Mouse (Mus musculus) MEL (cell line): ENCODE measurements around the gene Minos1.

Source experiments
- CTCF ChIP-seq, 3 experiments: IDR thresholded peaks in 2 of 3; conservative IDR thresholded peaks in 1 of 3; 2 replicates each; pipeline ENCODE4 v1.5.1; 2011 to 2012; ENCODE audit warnings: low read length in 3 of 3, low read depth in 2 of 3, mild to moderate bottlenecking in 2 of 3, improper control_type of control experiment in 1 of 3, inconsistent platforms in 1 of 3, mixed read lengths in 1 of 3, moderate library complexity in 1 of 3; ENCODE audit not compliant: control insufficient read depth in 1 of 3, insufficient read depth in 1 of 3, poor library complexity in 1 of 3, severe bottlenecking in 1 of 3
- EP300 ChIP-seq, 2 experiments: IDR thresholded peaks; 2 replicates each; pipeline ENCODE4 v1.6.1; 2011; ENCODE audit warnings: improper control_type of control experiment in 2 of 2, low read length in 2 of 2, low read depth in 1 of 2, mild to moderate bottlenecking in 1 of 2
- GATA1 ChIP-seq: IDR thresholded peaks from 2 replicates; pipeline ENCODE4 v1.6.1; 2011; ENCODE audit warnings: low read depth, low read length, improper control_type of control experiment
- KAT2A ChIP-seq: conservative IDR thresholded peaks from 2 replicates; pipeline ENCODE4 v1.6.1; 2012; ENCODE audit warnings: low read depth, low read length, improper control_type of control experiment, inconsistent platforms
- MAFK ChIP-seq: IDR thresholded peaks from 2 replicates; pipeline ENCODE4 v1.6.1; 2011; ENCODE audit warnings: low read depth, mild to moderate bottlenecking, low read length, improper control_type of control experiment, borderline replicate concordance
- MAZ ChIP-seq: IDR thresholded peaks from 2 replicates; pipeline ENCODE4 v1.6.1; 2012; ENCODE audit warnings: low read depth, mild to moderate bottlenecking, inconsistent platforms, low read length, improper control_type of control experiment
- POLR2A ChIP-seq, 2 experiments: IDR thresholded peaks; 2 replicates each; pipeline ENCODE4 v1.6.1; 2011 to 2012; ENCODE audit warnings: low read length in 2 of 2, mild to moderate bottlenecking in 2 of 2, control low read depth in 1 of 2, improper control_type of control experiment in 1 of 2, low read depth in 1 of 2, moderate library complexity in 1 of 2; ENCODE audit not compliant: control insufficient read depth in 1 of 2, insufficient read depth in 1 of 2, poor library complexity in 1 of 2
- ZKSCAN1 ChIP-seq: IDR thresholded peaks from 2 replicates; pipeline ENCODE4 v1.6.1; 2012; ENCODE audit warnings: low read depth, mild to moderate bottlenecking, inconsistent platforms, low read length, improper control_type of control experiment, moderate library complexity
- ZMIZ1 ChIP-seq: IDR thresholded peaks from 2 replicates; pipeline ENCODE4 v1.6.1; 2012; ENCODE audit warnings: low read depth, mild to moderate bottlenecking, inconsistent platforms, low read length, improper control_type of control experiment, moderate library complexity
- ZNF384 ChIP-seq: IDR thresholded peaks from 2 replicates; pipeline ENCODE4 v1.6.1; 2012; ENCODE audit warnings: low read depth, mild to moderate bottlenecking, inconsistent platforms, low read length, improper control_type of control experiment

DNA sequence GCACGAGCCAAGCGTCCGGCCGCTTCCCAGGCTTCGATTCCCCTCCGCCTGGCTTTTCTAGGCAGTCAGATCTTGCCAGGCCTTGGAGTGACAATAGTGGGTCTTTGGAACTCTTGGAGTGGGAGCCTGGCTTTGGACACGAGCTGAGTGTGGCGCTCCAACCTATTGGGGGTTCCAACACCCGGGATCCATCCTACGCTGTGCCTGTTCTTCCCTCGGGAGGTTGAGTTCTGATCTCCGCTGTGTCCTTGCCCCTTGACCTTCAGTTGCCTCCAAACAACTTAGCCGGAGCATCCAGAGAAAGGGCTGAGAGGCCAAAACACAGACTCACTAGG is 37.8 kb downstream of the Minos1 start:
- no peak for TF ChIP-seq POLR2A (IDR thresholded peaks at IDR 0.05; ENCODE audit: control insufficient read depth in 1 of 2, insufficient read depth in 1 of 2, low read depth in 1 of 2, low read length in 2 of 2, poor library complexity in 1 of 2)
- no peak for TF ChIP-seq CTCF (IDR thresholded peaks at IDR 0.05 in 2 of 3, conservative IDR thresholded peaks at IDR 0.05 in 1 of 3; ENCODE audit: control insufficient read depth in 1 of 3, insufficient read depth in 1 of 3, low read depth in 2 of 3, low read length in 3 of 3, poor library complexity in 1 of 3, severe bottlenecking in 1 of 3)
- no peak for TF ChIP-seq MAFK
- TF ChIP-seq ZNF384 = no peak
- TF ChIP-seq ZMIZ1 = no peak
- no peak for TF ChIP-seq KAT2A
- TF ChIP-seq EP300 (IDR thresholded peaks at IDR 0.05; ENCODE audit: low read depth in 1 of 2, low read length in 2 of 2) = no peak
- no peak for TF ChIP-seq ZKSCAN1
- no peak for TF ChIP-seq MAZ
- no peak for TF ChIP-seq GATA1
